Mouse (Mus musculus) right cerebral cortex, adult 2 months (tissue): ENCODE data around the gene Ptgs2.
A peak's percentile ranks its signal among the peaks of the same experiment; 100 is the strongest.

Experiments
- DNase-seq, 2 experiments: peaks; one replicate each; pipeline ENCODE4 v3.0.0; 2021 to 2022; ENCODE audit warnings: low spot score in 2 of 2

Ptgs2 gene

DNA sequence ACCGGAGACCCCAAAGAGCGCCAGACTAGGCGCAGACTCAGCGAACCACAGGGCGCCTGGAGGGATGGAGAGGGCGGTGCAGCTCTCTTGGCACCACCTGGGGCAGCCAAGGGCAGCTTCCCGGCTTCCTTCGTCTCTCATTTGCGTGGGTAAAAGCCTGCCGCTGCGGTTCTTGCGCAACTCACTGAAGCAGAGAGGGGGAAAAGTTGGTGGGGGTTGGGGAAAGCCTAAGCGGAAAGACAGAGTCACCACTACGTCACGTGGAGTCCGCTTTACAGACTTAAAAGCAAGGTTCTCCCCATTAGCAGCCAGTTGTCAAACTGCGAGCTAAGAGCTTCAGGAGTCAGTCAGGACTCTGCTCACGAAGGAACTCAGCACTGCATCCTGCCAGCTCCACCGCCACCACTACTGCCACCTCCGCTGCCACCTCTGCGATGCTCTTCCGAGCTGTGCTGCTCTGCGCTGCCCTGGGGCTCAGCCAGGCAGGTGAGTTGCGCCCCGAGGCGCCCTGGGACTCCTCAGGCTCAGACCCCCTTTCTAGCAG lies at the start of gene Ptgs2:
Gene Ptgs2 (plus strand): TSS at position 242 of the 544 bp plus-strand sequence.
- peak; percentile 65 to 70 for DNase-seq

DNA sequence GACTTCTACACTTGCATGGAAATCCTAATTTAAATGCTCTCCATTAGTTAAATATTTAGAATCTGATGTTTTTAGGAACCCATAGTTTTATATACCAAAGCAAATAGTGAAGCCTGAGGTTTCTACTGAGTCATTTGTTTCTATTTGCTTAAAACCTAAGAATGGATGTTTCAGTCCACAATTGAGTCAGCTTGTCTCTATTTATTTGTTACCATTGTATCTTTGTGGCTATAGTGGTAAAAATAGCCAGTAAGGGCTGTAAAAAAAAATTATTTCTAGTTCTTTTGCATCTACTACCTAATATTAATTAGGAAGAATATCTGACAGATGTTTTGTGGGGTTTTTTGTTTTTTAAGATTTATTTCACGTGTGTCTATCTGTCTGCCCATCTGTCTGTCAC lies 49.6 kb upstream of the Ptgs2 start:
- no peak for DNase-seq

DNA sequence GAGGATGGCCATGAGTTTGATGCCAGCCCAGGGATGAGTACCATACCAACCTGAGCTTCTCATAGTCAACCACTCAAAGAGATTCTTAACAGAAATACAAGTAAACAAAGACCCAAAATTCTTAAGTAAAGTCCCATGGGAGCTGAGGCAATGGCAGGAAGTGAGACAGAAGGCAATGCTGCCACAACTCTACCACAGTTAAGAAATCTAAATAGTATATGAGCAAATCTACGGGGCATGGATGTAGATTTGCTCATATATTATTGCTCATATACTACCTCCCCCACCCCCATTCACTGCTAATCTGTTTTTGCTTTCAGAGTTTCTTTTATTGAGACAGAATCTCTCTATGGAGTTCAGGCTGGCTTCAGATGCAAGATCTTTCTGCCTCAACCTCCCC lies 34.1 kb upstream of the Ptgs2 start:
- DNase-seq = no peak

DNA sequence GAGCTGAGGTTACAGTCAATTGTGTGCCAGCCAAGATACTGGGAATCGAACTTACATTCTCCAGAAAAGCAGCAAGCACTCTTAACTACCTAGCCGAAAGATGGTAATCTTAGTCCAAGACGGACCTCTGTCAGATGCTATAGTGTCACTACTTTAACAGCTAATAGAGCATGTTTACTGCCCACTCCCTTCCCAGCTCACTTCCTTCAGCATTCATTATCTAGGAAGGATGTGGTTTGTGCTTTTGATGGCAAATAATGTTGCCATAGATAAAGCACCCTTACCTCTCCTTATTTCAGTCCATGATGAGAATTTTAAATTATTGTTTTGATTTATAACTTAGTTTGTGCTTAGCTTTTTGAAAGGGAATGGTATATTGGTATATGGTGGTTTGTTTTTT lies 27.0 kb upstream of the Ptgs2 start:
- no peak for DNase-seq

DNA sequence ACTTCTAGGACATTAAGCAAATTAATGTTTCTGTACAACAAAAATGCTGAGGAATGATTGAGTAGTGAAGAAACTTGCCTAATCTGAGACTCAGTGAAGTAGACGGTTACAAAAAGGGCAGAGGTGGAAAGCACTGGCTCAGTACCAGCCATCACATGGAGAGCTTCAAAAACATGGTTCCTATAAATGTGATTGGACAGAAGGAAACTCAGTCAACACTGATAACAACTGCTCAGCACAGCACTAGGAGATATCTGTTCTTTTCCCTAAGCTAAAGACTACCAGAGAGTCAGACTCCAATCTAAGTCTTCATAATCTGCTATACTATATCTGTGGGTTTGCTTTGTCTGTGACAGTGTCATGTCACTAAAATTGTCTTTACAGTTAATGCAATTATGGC lies 25.2 kb upstream of the Ptgs2 start:
- DNase-seq = no peak

DNA sequence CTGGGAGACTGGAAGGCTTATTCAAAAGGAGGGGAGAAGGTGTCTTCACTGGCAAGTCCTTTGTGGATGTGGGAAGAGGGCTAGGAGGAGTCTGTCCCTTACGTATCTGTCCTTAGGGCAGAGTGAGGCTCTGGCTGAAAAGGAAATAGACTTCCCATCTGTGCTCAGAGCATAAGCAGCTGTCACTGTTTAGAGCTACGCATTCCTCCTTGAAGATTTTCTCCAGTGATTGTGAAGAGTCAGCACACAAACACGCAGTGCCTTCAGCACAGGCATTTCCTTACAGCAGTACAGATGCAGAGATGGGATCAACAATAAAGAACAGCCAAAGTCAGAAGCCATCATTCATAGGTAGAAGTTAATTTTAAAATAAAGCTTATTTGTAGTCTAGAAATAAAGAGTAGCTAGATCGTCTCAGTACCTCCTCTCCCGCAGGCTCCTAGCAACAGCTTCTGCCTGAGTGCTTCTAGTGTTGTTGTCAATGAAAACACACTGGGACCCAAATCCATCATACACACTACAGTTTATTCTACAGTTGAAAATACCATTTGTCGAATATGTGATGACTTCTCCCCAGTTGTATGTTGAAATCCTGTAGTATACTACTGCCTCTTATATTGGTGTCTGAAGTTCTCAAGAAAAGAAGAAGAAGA lies 10.7 kb upstream of the Ptgs2 start:
- DNase-seq = peak; percentile 33 to 34

DNA sequence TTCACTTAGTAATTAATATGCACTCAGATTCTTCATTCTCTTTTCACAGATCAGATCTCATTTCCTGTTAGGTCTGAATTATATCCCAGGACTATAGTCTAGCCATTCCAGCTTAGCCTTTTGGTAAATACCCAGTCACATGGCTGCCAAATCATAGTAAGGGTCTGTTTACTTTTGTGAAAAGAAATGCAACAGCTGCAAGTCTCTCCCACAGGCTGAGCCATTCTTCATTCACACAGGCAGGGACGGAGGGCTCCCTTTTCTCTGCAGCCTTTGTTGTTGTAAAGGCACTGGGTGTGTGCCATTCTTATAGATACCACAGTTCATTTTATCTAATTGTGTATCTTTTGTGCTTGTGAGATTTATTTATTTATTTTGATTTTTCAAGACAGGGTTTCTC lies 9.6 kb upstream of the Ptgs2 start:
- DNase-seq = no peak

DNA sequence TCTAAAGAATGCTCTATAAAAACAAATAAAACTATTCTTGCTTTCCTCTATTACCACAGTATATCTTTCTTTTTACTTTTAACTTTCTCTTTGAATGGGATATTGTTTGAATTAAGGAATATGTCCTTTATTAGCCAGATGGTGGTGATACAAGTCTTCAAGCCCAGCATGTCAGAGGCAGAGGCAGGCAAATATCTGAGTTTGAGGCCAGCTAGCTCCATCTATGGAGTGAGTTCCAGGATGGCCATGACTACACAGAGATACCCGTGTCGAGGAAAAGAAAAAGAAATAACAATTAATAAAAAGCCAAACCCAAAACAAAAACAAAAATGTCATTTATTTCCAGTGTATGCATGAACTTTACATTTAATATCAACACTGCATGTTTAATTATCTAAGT lies 2.8 kb upstream of the Ptgs2 start:
- DNase-seq = no peak

DNA sequence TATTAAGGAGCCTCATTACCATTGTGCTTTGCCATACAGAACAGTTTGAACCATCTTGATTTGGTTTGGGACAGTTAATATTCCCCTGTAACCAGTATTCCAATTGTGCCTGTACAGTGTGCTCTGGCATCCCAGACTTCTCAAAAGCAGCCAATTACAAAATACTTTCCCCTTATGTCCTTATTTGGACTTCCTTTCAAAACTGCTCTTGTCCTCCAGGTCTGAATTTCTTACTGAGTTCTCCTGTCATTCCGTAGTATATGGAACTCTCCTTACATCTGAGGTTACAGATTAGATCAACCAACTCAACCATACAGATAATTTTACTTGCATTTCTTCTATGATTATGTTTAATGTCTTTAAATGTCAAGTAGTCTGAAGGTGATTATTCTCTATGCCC lies 2.1 kb upstream of the Ptgs2 start:
- DNase-seq = no peak

DNA sequence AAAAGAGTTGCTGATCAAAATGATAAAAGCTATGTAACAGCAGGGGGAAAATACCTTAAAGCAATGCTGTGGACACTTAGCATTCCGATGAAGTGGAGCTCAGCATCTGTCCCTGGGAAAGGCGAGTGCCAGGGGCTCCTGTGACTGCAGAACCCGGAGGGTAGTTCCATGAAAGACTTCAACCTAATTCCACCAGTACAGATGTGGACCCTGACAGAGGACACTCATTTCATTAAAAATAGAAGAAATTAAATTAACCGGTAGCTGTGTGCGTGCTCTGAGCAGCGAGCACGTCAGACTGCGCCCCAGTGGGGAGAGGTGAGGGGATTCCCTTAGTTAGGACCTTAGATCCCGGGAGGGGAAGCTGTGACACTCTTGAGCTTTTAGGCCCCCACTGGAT lies 457 bp upstream of the Ptgs2 start:
- DNase-seq = no peak

DNA sequence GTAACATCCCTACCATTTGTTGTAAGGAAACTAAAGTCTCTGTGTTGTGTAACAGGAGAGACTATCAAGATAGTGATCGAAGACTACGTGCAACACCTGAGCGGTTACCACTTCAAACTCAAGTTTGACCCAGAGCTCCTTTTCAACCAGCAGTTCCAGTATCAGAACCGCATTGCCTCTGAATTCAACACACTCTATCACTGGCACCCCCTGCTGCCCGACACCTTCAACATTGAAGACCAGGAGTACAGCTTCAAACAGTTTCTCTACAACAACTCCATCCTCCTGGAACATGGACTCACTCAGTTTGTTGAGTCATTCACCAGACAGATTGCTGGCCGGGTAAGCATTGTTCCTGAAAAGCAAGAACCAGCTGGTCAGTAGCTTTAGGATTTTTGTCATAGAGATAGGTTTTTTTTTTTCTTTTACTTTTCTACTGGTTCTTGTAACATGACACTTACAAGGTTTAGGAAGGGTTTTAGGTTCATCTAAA lies 4.4 kb downstream of the Ptgs2 start:
- DNase-seq = no peak

DNA sequence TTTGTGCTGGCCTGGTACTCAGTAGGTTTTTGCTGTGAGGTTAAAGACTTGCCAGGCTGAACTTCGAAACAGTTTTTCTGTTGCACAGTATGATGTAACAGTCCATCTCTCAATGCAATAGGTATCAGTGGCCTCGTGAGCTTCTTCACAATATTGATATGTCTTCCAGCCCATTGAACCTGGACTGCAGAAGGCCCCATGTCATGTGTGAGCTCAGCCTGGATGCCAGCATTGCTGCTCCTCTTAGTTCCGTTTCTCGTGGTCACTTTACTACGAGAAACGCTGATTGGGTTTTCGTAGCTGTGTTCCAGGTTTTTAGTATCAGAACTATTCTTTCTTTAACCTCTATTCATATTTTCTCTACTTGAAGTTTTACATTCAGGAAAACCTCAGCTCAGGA lies 6.9 kb downstream of the Ptgs2 start:
- DNase-seq = no peak

DNA sequence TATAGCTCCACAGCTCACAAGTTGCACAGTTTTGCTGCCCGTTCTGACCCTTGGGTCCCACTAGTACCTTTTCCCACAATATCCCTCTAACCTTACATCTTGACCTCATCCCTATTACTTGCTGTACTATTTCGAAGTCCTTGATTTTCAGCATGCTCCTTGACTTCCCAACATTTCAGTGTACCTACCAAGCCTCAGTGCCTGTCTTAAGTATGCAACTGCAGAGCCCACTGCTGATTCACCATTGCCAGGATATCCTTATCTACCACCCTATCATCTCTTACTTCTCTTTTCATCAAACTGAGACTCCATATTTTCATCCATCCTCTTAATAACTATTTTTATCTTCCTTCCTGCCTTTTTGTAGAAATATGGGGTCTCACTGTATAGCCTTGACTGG lies 9.8 kb downstream of the Ptgs2 start:
- no peak for DNase-seq

DNA sequence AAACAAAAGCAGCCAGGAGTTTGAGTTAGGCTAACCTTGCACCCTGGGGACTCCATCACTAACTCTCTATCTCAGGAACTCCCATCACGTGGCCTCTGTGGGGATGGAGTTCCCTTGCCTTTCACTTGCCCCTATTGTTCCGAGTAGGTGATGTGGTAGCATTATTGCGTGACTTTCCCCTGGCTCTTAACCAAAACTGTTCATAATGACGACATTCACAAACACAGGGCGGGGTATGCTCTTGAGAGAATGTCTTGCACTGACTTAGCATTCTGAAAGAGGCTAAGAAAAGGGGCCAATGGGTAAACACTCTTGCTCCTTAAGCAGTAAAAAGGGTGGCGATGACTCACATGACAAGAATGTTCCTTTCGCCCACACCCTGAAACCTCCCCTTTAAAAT lies 15.5 kb downstream of the Ptgs2 start:
- no peak for DNase-seq

DNA sequence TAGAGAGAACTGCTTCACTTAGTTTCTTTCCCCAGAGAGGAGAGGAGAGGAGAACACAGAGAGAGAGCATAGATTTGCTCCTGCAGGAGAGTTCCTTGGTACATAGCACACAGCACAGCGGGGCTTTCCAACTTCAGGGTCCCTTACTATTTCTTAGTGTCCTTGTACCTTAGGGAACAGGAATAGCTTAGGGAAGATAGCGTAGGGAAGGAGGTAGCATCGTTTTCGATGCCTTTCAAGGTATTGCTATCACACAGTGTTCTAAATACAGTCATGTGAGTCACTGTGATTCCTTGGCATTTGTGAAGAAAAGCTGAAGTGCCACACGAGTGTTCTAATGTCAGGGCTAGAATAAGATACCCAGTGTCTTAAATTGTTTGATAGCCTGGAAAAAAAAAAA lies 18.5 kb downstream of the Ptgs2 start:
- no peak for DNase-seq

DNA sequence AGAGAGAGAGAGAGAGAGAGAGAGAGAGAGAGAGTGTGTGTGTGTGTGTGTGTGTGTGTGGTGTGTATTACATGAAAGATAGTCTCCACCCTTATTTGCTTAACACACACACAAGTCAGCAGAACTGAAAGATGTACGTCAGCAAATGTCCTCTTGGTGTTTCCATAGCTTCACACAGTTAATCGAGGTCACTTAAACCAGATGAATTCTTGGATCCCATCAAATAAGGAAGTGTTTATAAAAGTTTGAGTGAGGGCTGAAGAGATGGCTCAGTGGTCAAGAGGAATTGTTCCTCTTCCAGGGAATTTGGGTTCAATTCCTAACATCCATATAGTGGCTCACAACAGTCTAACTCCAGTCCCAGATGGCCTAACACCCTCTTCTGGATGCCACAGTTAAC lies 25.7 kb downstream of the Ptgs2 start:
- DNase-seq = no peak

DNA sequence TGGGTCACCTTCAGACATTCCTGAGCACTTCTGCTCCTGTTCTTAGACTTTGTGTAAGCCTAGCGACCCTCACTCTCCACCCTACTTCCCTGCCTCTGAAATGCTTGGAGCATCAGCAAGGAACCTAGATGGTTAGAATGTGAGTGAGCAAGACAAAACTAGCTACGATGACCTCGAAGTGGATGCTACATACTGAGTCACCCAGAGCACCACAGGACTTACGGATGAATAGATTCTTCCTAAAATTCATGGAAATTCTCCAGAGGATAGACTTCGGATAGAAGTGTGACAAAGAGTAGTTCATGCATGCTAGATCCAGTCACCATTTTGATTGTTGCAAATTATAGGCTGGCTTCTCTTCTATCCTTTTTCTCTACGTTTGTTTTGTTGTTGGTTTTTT lies 30.2 kb downstream of the Ptgs2 start:
- DNase-seq = no peak

DNA sequence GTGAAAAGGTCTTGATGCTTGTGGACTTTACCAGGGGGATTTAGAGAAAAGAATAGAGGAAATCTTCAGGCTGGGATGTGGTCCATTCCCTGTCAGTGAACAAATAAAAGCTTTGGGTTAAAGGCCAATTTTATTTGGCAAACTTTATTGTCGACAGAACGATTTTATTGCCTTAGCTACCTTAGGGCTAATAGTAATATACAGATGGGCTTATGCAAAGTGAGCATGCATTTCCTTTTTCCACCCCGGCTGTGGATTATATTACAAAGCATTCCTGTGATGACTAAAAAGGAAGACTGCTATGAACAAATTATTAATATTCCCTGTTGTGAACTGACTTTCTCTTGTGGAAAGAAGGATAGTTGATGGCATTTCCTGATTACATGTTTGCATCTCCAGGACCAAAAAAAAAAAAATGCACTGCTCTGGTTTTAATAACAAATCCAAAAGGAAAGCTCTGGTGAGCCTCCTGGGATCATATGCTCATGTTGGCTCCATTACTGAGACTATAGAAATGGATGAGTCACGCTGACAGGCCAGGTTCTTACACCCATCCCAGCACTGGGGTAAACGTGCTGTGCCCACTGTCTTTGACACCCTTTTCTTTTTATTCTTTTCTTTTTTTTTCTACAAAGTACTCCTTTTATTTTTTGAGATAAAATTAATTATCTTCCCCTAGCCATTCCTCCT lies 30.9 kb downstream of the Ptgs2 start:
- no peak for DNase-seq

DNA sequence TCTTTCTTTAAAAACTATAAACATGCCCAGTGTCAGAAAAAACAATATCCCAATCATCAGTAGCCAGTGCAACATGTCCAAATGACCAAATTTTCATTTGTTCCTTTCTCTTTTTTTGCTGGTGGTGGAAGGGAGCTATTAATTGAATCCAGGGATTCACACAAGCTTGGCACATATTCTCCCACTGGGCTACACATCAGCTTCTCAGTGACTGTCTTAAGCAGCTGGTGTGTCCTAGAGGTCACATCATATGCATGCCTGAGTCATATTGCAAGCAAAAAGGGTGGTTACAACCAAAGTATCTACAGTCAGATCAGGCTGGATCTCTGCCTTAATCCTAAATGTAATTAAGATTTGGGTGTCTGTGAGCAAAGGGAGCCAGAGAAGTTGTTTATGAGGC lies 35.5 kb downstream of the Ptgs2 start:
- DNase-seq = no peak

DNA sequence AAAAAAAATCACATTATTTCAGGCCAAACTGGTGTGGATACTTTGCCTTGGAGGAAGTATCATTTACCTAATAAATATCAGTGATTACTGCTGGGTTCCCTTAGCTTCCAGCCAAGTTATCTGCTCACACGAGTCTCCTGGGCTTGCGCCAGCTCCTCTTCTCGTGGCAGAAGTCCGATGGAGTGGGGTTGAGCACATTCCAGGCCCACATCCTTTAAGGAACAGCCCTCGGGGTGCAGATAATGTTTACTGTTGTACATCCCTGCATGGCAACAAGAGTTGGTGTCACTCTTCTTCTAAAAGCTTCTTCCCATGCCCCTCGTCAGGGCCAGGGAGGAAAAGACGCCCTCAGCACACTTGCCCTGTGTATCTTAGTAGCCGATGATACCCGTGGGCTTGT lies 39.9 kb downstream of the Ptgs2 start:
- no peak for DNase-seq

DNA sequence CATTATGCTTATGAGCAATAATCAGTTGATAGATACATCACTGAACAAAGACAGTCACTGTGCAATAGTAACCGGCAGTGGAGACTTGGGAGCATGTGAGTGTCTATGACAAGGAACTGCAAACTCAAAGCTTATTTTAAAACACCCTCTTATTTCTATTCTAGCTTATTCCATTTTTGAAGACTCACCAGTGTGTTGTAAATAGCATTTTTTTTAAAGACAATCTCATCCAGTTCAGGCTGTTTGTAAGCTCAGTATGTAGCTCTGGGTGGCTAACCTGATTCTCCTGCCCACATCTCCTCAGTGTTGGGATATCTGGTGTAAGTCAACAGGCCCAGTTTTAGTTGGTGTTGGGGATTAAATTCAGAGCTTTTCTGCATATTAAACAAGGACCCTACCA lies 42.1 kb downstream of the Ptgs2 start:
- no peak for DNase-seq

DNA sequence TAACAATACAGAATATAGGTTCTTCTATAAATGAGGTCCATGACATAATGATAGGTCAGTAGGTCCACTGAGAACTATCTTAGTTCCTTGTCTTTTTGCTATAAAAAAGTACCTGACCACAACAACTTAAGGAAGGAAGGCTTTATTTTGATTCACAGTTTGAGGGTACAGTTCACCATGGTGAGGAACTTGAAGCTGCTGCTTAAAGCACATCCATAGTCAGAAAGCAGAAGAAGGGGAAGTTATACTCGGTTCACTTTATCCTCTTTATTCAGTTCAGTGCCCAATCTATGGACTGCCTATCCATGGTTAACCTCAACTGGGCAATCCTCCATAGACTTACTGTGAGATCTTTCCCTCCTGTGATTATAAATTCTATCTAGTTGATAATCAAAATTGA lies 43.7 kb downstream of the Ptgs2 start:
- DNase-seq = no peak

DNA sequence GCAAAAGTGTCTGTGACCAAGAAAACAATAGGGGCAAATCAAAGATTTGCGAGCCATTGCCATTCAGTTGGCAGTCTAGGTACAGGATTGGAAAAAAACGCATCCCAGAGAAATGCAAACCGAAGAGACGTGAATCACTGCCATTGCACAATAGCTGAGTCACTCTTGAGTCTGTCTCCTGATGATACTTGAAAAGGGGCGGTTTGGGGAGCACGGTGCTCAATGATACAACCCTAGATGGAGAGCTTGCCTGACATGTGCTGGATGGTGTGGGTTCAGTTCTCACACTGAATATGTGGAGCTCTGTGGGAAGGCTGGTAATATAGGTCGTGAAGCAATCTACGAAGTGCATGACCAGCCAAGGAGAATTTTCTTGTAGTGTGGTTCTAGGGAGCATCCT lies 45.2 kb downstream of the Ptgs2 start:
- DNase-seq = no peak
